Mouse (Mus musculus): Measurements from ENCODE around the gene Egln2. TPM values are rescaled to one million over a fixed set of nuclear protein-coding genes. Genes with fewer than 3 reads are reported as not detected.

Gene Egln2
- polyA plus RNA-seq, 1 experiment, result 5.2 TPM

DNA sequence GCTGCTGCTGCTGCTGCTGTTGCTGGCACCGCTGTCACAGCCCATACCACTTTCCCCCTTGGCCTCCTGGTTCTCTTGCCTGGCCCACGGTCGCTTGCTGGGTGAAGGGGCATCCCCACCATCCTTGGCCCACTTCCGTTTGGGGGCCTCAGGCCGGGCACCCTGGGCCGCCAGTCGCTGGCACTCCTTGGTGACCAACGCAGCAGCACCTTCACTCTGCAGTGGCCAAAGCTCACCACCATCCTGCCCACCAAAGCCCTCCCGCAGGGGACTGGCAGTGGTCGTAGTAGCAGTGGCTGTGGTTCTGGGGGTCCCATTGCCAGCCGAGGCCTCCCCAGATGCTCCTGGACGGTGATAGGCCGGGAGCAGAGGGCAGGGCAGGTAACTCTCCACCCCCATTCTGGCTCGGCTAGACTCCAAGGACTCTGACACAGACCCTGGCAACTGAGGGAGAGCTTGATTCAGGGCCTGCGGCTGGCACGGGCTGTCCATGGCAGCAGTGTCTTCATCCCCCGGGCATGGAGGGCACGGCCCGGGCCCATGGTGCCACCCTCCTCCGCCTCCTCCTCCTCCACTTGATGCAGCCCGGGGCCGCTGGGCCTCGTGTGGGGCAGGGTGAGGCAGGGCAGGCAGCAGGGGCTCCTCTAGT lies 1.5 kb downstream of the Egln2 start:
- Histone ChIP-seq H3K9me3 (ENCODE audit: control insufficient read depth, low read length) (no peaks in the 10 kb centered on the region), H3K4me1 (ENCODE audit: control insufficient read depth) (peaks cover 68% of the 10 kb centered on the region), H3K4me3 (replicated peaks) (peak overlapping the region; percentile 86), H3K36me3 (ENCODE audit: control insufficient read depth) (peaks cover 51% of the 10 kb centered on the region), H3K27me3 (ENCODE audit: control insufficient read depth) (no peaks in the 10 kb centered on the region)
- TF ChIP-seq GATA1 (IDR thresholded peaks at IDR 0.05; ENCODE audit: low read length) (no peak), TAL1 (IDR thresholded peaks at IDR 0.05; ENCODE audit: low read length) (no peak)

DNA sequence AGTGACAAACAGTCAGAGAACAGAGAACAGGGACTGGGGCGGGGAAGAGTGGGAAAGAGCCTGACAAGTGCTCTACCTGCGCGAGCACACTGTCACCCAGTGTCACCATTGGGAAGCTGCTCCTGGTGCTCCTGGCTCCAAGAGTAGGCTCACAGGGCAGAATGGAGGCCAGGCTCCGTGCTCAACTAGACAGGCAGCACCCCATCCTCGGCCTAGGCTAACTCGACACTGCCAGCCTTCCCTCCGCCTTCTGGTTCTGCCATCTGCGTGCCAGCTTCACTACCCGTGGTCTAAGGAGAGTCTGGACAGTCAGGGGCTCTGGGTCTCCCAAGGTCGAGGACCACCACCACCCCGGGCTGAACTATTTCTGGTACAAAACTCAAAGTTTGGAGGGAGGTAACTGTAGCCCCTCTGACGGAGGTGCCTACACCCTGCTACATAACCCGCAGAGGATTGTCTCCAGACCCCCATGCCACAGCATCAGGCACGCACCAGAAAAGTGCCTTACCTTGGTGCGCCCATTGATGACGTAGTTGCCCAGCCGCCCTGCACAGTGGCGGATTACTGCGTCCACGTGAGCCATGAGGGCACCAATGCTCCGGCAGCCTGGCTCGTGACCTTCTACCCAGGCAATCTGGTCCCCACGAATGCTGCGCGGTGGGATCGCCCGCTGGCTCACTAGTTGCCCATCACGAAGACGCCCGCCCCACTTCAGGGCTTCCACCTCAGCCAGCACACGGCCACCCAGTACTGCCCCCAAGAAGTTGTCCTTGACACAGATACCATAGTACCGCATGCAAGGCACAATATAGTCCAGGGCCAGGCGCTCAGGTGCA lies 2.3 kb downstream of the Egln2 start:
- Histone ChIP-seq H3K9me3 (ENCODE audit: control insufficient read depth, low read length) (no peaks in the 10 kb centered on the region), H3K4me3 (replicated peaks) (no peak overlapping the region), H3K4me1 (ENCODE audit: control insufficient read depth) (peaks cover 71% of the 10 kb centered on the region), H3K36me3 (ENCODE audit: control insufficient read depth) (peaks cover 59% of the 10 kb centered on the region), H3K27me3 (ENCODE audit: control insufficient read depth) (no peaks in the 10 kb centered on the region)
- TF ChIP-seq GATA1 (IDR thresholded peaks at IDR 0.05; ENCODE audit: low read length), result no peak
- TF ChIP-seq TAL1 (IDR thresholded peaks at IDR 0.05; ENCODE audit: low read length), result no peak

DNA sequence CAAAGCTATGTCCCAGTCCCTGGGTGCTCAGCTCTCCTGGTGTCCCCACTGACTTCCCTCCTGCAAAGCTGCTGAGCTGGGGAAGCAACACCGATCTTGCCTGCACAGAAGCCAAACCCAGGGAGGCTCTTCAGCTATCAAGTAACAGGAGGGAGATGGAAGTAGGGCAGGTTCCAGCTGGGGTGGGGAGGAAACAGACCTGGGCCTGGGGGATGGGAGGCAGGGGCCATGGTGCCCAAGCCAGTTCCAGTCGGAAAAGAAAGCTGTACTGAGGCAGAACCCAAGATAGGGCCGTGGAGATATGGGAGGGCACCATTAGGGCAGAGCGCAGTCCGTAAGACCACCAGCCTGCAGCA lies 3.2 kb downstream of the Egln2 start:
- no peaks in the 10 kb centered on the region for H3K27me3 ChIP-seq (ENCODE audit: control insufficient read depth)
- no peak overlapping the region for H3K4me3 ChIP-seq (replicated peaks)
- H3K4me1 ChIP-seq (ENCODE audit: control insufficient read depth), result peaks cover 70% of the 10 kb centered on the region
- TF ChIP-seq GATA1 (IDR thresholded peaks at IDR 0.05; ENCODE audit: low read length), result no peak
- no peak for TF ChIP-seq TAL1 (IDR thresholded peaks at IDR 0.05; ENCODE audit: low read length)
- no peaks in the 10 kb centered on the region for H3K9me3 ChIP-seq (ENCODE audit: control insufficient read depth, low read length)
- peaks cover 67% of the 10 kb centered on the region for H3K36me3 ChIP-seq (ENCODE audit: control insufficient read depth)

DNA sequence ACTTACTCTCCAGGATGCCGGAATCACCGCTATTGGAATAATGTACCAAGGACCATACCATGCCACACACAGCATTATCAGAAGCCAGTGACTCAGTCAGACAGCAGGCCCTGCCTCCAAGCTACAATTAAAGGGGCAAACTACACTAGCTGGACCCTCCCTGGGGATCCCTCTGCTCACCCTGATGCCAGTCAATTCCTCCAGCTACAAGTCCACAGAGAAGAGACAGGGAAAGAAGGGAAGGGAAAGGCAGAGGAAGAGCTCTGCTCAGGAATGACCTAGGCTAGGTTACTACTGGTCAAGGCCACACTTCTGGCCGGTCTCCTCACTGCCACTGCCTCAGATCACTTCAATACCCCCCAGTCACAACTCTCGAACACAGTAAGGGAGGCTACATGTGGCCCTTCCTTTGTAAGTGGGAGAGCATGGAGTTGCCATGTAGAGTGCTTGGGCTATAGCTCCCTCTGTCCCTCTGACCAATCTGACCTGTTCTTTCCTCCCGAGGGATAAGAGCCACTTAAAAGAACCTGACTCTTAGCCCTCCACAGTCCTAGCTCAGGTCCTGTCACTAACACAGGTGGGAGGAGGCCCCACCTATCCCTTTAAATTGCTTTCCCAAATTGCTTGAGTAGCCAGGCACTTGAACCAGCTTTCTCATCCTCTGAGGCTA lies 3.7 kb downstream of the Egln2 start:
- Histone ChIP-seq H3K36me3 (ENCODE audit: control insufficient read depth) (peaks cover 71% of the 10 kb centered on the region), H3K27me3 (ENCODE audit: control insufficient read depth) (no peaks in the 10 kb centered on the region), H3K9me3 (ENCODE audit: control insufficient read depth, low read length) (no peaks in the 10 kb centered on the region), H3K4me3 (replicated peaks) (no peak overlapping the region), H3K4me1 (ENCODE audit: control insufficient read depth) (peaks cover 65% of the 10 kb centered on the region)
- no peak for TF ChIP-seq TAL1 (IDR thresholded peaks at IDR 0.05; ENCODE audit: low read length)
- no peak for TF ChIP-seq GATA1 (IDR thresholded peaks at IDR 0.05; ENCODE audit: low read length)

DNA sequence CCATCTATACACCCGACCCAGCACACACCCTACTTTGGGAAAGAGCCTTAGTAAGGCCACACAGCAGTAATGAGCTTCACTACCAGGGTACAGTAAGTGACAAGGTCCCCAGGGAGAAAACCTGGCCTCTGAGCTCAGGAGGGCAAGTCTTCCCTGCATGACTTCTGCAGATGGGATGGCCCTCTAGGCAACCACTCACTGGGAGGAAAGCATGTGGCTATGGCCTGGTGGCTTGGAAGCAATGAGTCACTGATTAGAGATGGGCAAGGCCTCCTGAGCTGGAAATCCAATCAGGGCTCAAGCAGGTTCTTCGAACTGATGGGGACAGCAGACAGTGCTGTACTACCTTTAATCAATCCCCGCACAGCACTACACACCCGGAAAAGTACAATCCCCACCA lies 4.9 kb downstream of the Egln2 start:
- no peak for TF ChIP-seq TAL1 (IDR thresholded peaks at IDR 0.05; ENCODE audit: low read length)
- TF ChIP-seq GATA1 (IDR thresholded peaks at IDR 0.05; ENCODE audit: low read length), result no peak
- no peaks in the 10 kb centered on the region for H3K27me3 ChIP-seq (ENCODE audit: control insufficient read depth)
- H3K4me3 ChIP-seq (replicated peaks), result no peak overlapping the region
- peaks cover 79% of the 10 kb centered on the region for H3K36me3 ChIP-seq (ENCODE audit: control insufficient read depth)
- H3K4me1 ChIP-seq (ENCODE audit: control insufficient read depth), result peaks cover 53% of the 10 kb centered on the region
- H3K9me3 ChIP-seq (ENCODE audit: control insufficient read depth, low read length), result no peaks in the 10 kb centered on the region

DNA sequence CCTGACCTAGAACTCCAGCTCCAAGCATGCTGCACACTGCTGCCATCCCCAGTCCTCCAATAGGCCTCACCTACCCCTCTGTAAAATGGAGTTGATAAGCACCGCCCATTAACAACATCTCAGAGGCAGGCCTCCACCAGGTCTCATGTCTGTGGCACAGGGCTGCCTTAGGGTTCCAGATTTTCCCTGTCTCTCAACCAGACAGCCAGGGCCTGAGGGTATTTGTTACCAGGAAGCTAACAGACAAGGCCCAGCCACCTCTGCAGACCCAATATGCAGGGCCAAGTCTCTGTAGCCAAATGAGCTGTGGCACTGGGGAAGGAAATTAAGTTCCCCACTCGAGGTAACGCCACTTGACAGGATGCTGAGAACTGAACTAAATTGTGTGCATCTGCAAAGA lies 5.7 kb downstream of the Egln2 start:
- no peak overlapping the region for H3K4me3 ChIP-seq (replicated peaks)
- H3K9me3 ChIP-seq (ENCODE audit: control insufficient read depth, low read length), result no peaks in the 10 kb centered on the region
- H3K36me3 ChIP-seq (ENCODE audit: control insufficient read depth), result peaks cover 79% of the 10 kb centered on the region
- H3K27me3 ChIP-seq (ENCODE audit: control insufficient read depth), result no peaks in the 10 kb centered on the region
- H3K4me1 ChIP-seq (ENCODE audit: control insufficient read depth), result peaks cover 50% of the 10 kb centered on the region
- no peak for TF ChIP-seq TAL1 (IDR thresholded peaks at IDR 0.05; ENCODE audit: low read length)
- TF ChIP-seq GATA1 (IDR thresholded peaks at IDR 0.05; ENCODE audit: low read length), result no peak

DNA sequence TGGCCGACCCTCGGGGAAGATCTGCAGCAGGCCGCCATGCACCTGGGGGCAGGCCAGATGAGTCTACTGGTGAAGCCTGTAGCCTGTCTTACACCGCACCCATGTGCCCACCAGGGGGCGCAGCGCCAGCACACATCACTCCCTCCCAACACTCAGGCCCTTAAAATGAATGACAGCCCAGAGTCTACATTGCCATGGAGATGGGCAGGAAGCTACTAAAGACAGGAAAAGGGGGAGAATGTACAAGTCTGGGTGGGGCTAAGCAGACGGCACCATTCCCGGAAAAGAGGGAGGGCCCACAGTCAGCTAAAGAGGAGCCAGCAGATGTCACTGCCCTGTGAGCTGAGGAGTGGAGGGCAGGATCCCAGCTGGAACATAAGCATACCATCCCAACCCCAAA lies 6.7 kb downstream of the Egln2 start:
- TF ChIP-seq GATA1 (IDR thresholded peaks at IDR 0.05; ENCODE audit: low read length) (no peak), TAL1 (IDR thresholded peaks at IDR 0.05; ENCODE audit: low read length) (no peak)
- peaks cover 73% of the 10 kb centered on the region for H3K36me3 ChIP-seq (ENCODE audit: control insufficient read depth)
- peaks cover 39% of the 10 kb centered on the region for H3K4me1 ChIP-seq (ENCODE audit: control insufficient read depth)
- no peak overlapping the region for H3K4me3 ChIP-seq (replicated peaks)
- H3K27me3 ChIP-seq (ENCODE audit: control insufficient read depth), result no peaks in the 10 kb centered on the region
- no peaks in the 10 kb centered on the region for H3K9me3 ChIP-seq (ENCODE audit: control insufficient read depth, low read length)

- no peaks in the 10 kb centered on the region for H3K9me3 ChIP-seq (ENCODE audit: control insufficient read depth, low read length)
- peaks cover 34% of the 10 kb centered on the region for H3K4me1 ChIP-seq (ENCODE audit: control insufficient read depth)
- TF ChIP-seq GATA1 (IDR thresholded peaks at IDR 0.05; ENCODE audit: low read length), result no peak
- no peak for TF ChIP-seq TAL1 (IDR thresholded peaks at IDR 0.05; ENCODE audit: low read length)
- H3K4me3 ChIP-seq (replicated peaks), result no peak overlapping the region
- H3K27me3 ChIP-seq (ENCODE audit: control insufficient read depth), result no peaks in the 10 kb centered on the region
- peaks cover 67% of the 10 kb centered on the region for H3K36me3 ChIP-seq (ENCODE audit: control insufficient read depth)
Observed at GRCm38 (mm10) chr7:27159256-27159655, 7.3 kb downstream of the Egln2 start.

DNA sequence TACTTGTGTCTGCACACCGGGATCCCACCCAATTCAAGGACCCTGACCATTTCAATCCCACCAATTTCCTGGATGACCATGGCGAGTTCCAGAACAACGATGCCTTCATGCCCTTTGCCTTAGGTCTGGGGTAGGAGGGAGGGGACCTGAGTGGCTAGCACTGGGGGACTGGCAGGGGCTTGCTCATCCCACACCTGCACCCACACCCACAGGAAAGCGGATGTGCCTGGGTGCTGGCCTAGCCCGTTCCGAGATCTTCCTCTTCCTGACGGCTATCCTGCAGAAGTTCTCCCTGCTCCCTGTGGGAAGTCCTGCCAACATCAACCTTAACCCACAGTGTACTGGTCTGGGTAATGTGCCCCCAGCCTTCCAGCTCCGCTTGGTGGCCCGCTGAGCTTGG lies 8.4 kb downstream of the Egln2 start:
- peaks cover 58% of the 10 kb centered on the region for H3K36me3 ChIP-seq (ENCODE audit: control insufficient read depth)
- no peaks in the 10 kb centered on the region for H3K27me3 ChIP-seq (ENCODE audit: control insufficient read depth)

More for the DNA sequence above, 8.4 kb downstream of the Egln2 start:
- TF ChIP-seq GATA1 (IDR thresholded peaks at IDR 0.05; ENCODE audit: low read length) (no peak), TAL1 (IDR thresholded peaks at IDR 0.05; ENCODE audit: low read length) (no peak)
- no peaks in the 10 kb centered on the region for H3K9me3 ChIP-seq (ENCODE audit: control insufficient read depth, low read length)
- no peak overlapping the region for H3K4me3 ChIP-seq (replicated peaks)
- H3K4me1 ChIP-seq (ENCODE audit: control insufficient read depth), result peaks cover 27% of the 10 kb centered on the region

All from erythroblast, embryonic 14.5 days (primary cell).